Mouse (Mus musculus) hindbrain, embryonic 16.5 days (tissue): ENCODE results near the gene Pnpla6. TPM values are rescaled to one million over a fixed set of nuclear protein-coding genes. Genes with fewer than 3 reads are reported as not detected.

ENCODE experiments used
- ATAC-seq: fragments of 200-750 bp; cut with Nextera tagmentation; 2 replicates; pipeline ENCODE4 v1.8.0; 2017; ENCODE audit warnings: moderate TSS enrichment, moderate library complexity
- H3K27ac ChIP-seq: fragments of 300-500 bp; sonication (generic); 2 replicates; pipeline ENCODE4 v1.5.1; 2014; ENCODE audit warnings: low read depth, mild to moderate bottlenecking, control low read depth, low read length, moderate library complexity
- H3K27me3 ChIP-seq: fragments of 300-500 bp; sonication (generic); replicated peaks from 2 replicates; pipeline ENCODE4 v1.6.1; 2014; ENCODE audit warnings: low read length; ENCODE audit not compliant: control insufficient read depth, insufficient read depth
- H3K36me3 ChIP-seq: fragments of 300-500 bp; sonication (generic); 2 replicates; pipeline ENCODE4 v1.6.1; 2014; ENCODE audit warnings: mild to moderate bottlenecking, low read length, moderate library complexity, mixed read lengths; ENCODE audit not compliant: control insufficient read depth, insufficient read depth
- H3K4me1 ChIP-seq: fragments of 300-500 bp; sonication (generic); 2 replicates; pipeline ENCODE4 v1.6.1; 2014; ENCODE audit warnings: low read depth, low read length; ENCODE audit not compliant: control insufficient read depth, insufficient read depth
- H3K4me2 ChIP-seq: fragments of 300-500 bp; sonication (generic); 2 replicates; pipeline ENCODE4 v1.6.1; 2014; ENCODE audit warnings: mild to moderate bottlenecking, low read length, control low read depth, moderate library complexity
- H3K4me3 ChIP-seq: fragments of 300-500 bp; sonication (generic); 2 replicates; pipeline ENCODE4 v1.5.1; 2014; ENCODE audit warnings: mild to moderate bottlenecking, low read length, control low read depth, moderate library complexity
- H3K9ac ChIP-seq: fragments of 300-500 bp; sonication (generic); 2 replicates; pipeline ENCODE4 v1.6.1; 2014; ENCODE audit warnings: low read depth, mild to moderate bottlenecking, control low read depth, low read length, moderate library complexity
- H3K9me3 ChIP-seq: fragments of 300-500 bp; sonication (generic); 2 replicates; pipeline ENCODE4 v1.6.1; 2014; ENCODE audit warnings: mild to moderate bottlenecking, low read length, moderate library complexity; ENCODE audit not compliant: control insufficient read depth
- WGBS: fragments of 180-500 bp; shearing (Covaris S2); extraction: QIAGEN DNeasy Blood & Tissue Kit; methylation state at CpG from one replicate; pipeline ENCODE4 v1.1.7; 2014; 5-methylcytosine and 5-hydroxymethylcytosine counted together
- polyA plus RNA-seq: library from polyadenylated mRNA; unstranded; fragments of >200 nt; fragmentation: Nextera tagmentation; extraction: Ambion mirVana; gene quantifications from 2 replicates; pipeline ENCODE4 v1.2.1, GENCODE M21; 2015

The Pnpla6 gene
- polyA plus RNA-seq, result 43.1 and 52.0 TPM in 2 replicates

- ATAC-seq, result peak; percentile 73
- H3K27me3 ChIP-seq, result no peaks in the 10 kb centered on the region
- peak within 1 kb of the TSS; percentile 75 for H3K27ac ChIP-seq
- H3K36me3 ChIP-seq, result peaks cover 17% of the 10 kb centered on the region
- H3K4me3 ChIP-seq, result peak within 1 kb of the TSS; percentile 55
- peak within 1 kb of the TSS; percentile 86 for H3K4me2 ChIP-seq
- no peaks in the 10 kb centered on the region for H3K9me3 ChIP-seq
- H3K4me1 ChIP-seq, result peaks cover 12% of the 10 kb centered on the region
- H3K9ac ChIP-seq, result peak within 1 kb of the TSS; percentile 71
- 0% methylated on average over 25 of the region's 25 CpGs for WGBS
Measured at GRCm38 (mm10) chr8:3515260-3515671, at the start of gene Pnpla6. Gene Pnpla6 (plus strand): TSS chr8:3515384.

- H3K36me3 ChIP-seq, result no peaks in the 10 kb centered on the region
- H3K27ac ChIP-seq, result peak within 1 kb of the TSS; percentile 87
- peak within 1 kb of the TSS; percentile 53 for H3K4me3 ChIP-seq
- 6% methylated on average over 32 of the region's 32 CpGs for WGBS
- peak within 1 kb of the TSS; percentile 72 for H3K9ac ChIP-seq
- H3K9me3 ChIP-seq, result no peaks in the 10 kb centered on the region
- ATAC-seq, result peak; percentile 95
- H3K4me2 ChIP-seq, result peak within 1 kb of the TSS; percentile 77
- no peaks in the 10 kb centered on the region for H3K27me3 ChIP-seq
- peaks cover 4% of the 10 kb centered on the region; the same call in 1 of the 2 replicates for H3K4me1 ChIP-seq
Measured at GRCm38 (mm10) chr8:3467006-3467885, 47.9 kb upstream of the Pnpla6 start, which contains the start of gene Pex11g. Gene Pex11g (minus strand): TSS chr8:3467680.

GRCm38 (mm10) chr8:3467886-3468545 is 47.2 kb upstream of the Pnpla6 start:
- WGBS, result 52% methylated on average over 9 of the region's 9 CpGs
- peak; percentile 25 for ATAC-seq

GRCm38 (mm10) chr8:3468838-3469237 is 46.3 kb upstream of the Pnpla6 start:
- H3K36me3 ChIP-seq, result no peaks in the 10 kb centered on the region
- H3K4me3 ChIP-seq, result no peak overlapping the region
- WGBS, result 100% methylated on average over 1 of the region's 1 CpGs
- H3K4me2 ChIP-seq, result no peak overlapping the region
- H3K4me1 ChIP-seq, result peaks cover 4% of the 10 kb centered on the region; the same call in 1 of the 2 replicates
- H3K9ac ChIP-seq, result no peak overlapping the region
- no peaks in the 10 kb centered on the region for H3K9me3 ChIP-seq
- ATAC-seq, result no peak
- no peaks in the 10 kb centered on the region for H3K27me3 ChIP-seq
- no peak overlapping the region for H3K27ac ChIP-seq

More at GRCm38 (mm10) chr8:3467886-3468545, 47.2 kb upstream of the Pnpla6 start:
- H3K27ac ChIP-seq, result peak overlapping the region; percentile 87
- peak overlapping the region; percentile 77 for H3K4me2 ChIP-seq
- H3K4me3 ChIP-seq, result peak overlapping the region; percentile 53
- H3K9me3 ChIP-seq, result no peaks in the 10 kb centered on the region
- H3K9ac ChIP-seq, result peak overlapping the region; percentile 72
- peaks cover 4% of the 10 kb centered on the region; the same call in 1 of the 2 replicates for H3K4me1 ChIP-seq
- H3K27me3 ChIP-seq, result no peaks in the 10 kb centered on the region
- H3K36me3 ChIP-seq, result no peaks in the 10 kb centered on the region

- no peaks in the 10 kb centered on the region for H3K27me3 ChIP-seq
Measured at GRCm38 (mm10) chr8:3470562-3470961, 44.6 kb upstream of the Pnpla6 start, which contains the start of gene Tex45. Gene Tex45 (plus strand): TSS chr8:3470862.

GRCm38 (mm10) chr8:3475715-3476429 is 39.3 kb upstream of the Pnpla6 start:
- Histone ChIP-seq H3K4me3 (peak overlapping the region; percentile 35), H3K27me3 (no peaks in the 10 kb centered on the region), H3K9me3 (no peaks in the 10 kb centered on the region), H3K4me1 (no peaks in the 10 kb centered on the region), H3K27ac (no peak overlapping the region), H3K36me3 (no peaks in the 10 kb centered on the region), H3K9ac (peak overlapping the region; percentile 60), H3K4me2 (peak overlapping the region; percentile 58)
- peak; percentile 76 for ATAC-seq
- 28% methylated on average over 37 of the region's 37 CpGs for WGBS

More at GRCm38 (mm10) chr8:3470562-3470961, 44.6 kb upstream of the Pnpla6 start, which contains the start of gene Tex45:
- H3K9ac ChIP-seq, result no peak within 1 kb of the TSS
- H3K36me3 ChIP-seq, result no peaks in the 10 kb centered on the region
- no peak for ATAC-seq
- no peaks in the 10 kb centered on the region for H3K9me3 ChIP-seq
- H3K4me2 ChIP-seq, result no peak within 1 kb of the TSS
- peaks cover 4% of the 10 kb centered on the region; the same call in 1 of the 2 replicates for H3K4me1 ChIP-seq
- no peak within 1 kb of the TSS for H3K27ac ChIP-seq
- H3K4me3 ChIP-seq, result no peak within 1 kb of the TSS

- no peaks in the 10 kb centered on the region for H3K4me1 ChIP-seq
- WGBS, result 83% methylated on average over 4 of the region's 4 CpGs
- no peaks in the 10 kb centered on the region for H3K9me3 ChIP-seq
- ATAC-seq, result no peak
- H3K9ac ChIP-seq, result no peak overlapping the region
- no peaks in the 10 kb centered on the region for H3K36me3 ChIP-seq
- no peak overlapping the region for H3K27ac ChIP-seq
- no peak overlapping the region for H3K4me3 ChIP-seq
- no peaks in the 10 kb centered on the region for H3K27me3 ChIP-seq
- H3K4me2 ChIP-seq, result no peak overlapping the region
Measured at GRCm38 (mm10) chr8:3480221-3480785, 34.9 kb upstream of the Pnpla6 start.

- Histone ChIP-seq H3K9me3 (no peaks in the 10 kb centered on the region), H3K27ac (no peak overlapping the region), H3K9ac (no peak overlapping the region), H3K36me3 (no peaks in the 10 kb centered on the region), H3K27me3 (no peaks in the 10 kb centered on the region), H3K4me3 (no peak overlapping the region), H3K4me1 (no peaks in the 10 kb centered on the region), H3K4me2 (no peak overlapping the region)
- ATAC-seq, result no peak
- 63% methylated on average over 5 of the region's 5 CpGs for WGBS
Measured at GRCm38 (mm10) chr8:3481605-3482004, 33.6 kb upstream of the Pnpla6 start.
